Mouse (Mus musculus) MEL (cell line): ENCODE results near the gene Pou3f1. TPM values are rescaled to one million over a fixed set of nuclear protein-coding genes. Genes with fewer than 3 reads are reported as not detected.

ENCODE experiments used
- DNase-seq: peaks from one replicate; pipeline ENCODE4 v3.0.0; 2011; ENCODE audit warnings: low read depth, low spot score
- H3K27ac ChIP-seq: 2 replicates; pipeline ENCODE4 v1.5.1; 2012; ENCODE audit warnings: low read depth, mild to moderate bottlenecking, control low read depth, low read length, moderate library complexity; ENCODE audit not compliant: control insufficient read depth
- H3K27me3 ChIP-seq, 2 experiments: fragments of 150-350 bp in 1 of 2; sonication (generic) in 1 of 2; 2 replicates each; pipeline ENCODE4 v1.6.1; 2012; ENCODE audit warnings: low read length in 2 of 2, mild to moderate bottlenecking in 2 of 2, improper control_type of control experiment in 1 of 2, moderate library complexity in 1 of 2; ENCODE audit not compliant: insufficient read depth in 2 of 2, control insufficient read depth in 1 of 2
- H3K36me3 ChIP-seq, 2 experiments: 2 replicates each; pipeline ENCODE4 v1.6.1; 2012 to 2014; ENCODE audit warnings: low read length in 2 of 2, improper control_type of control experiment in 1 of 2, inconsistent platforms in 1 of 2, mild to moderate bottlenecking in 1 of 2; ENCODE audit not compliant: insufficient read depth in 2 of 2, control insufficient read depth in 1 of 2
- H3K4me1 ChIP-seq, 2 experiments: fragments of 150-350 bp in 1 of 2; sonication (generic) in 1 of 2; 2 replicates each; pipeline ENCODE4 v1.6.1; 2012; ENCODE audit warnings: low read length in 2 of 2, improper control_type of control experiment in 1 of 2, mild to moderate bottlenecking in 1 of 2; ENCODE audit not compliant: insufficient read depth in 2 of 2, control insufficient read depth in 1 of 2
- H3K4me3 ChIP-seq, 2 experiments: fragments of 150-350 bp in 1 of 2; sonication (generic) in 1 of 2; 2 replicates each; pipeline ENCODE4 v1.5.1; 2012; ENCODE audit warnings: low read depth in 2 of 2, low read length in 2 of 2, mild to moderate bottlenecking in 2 of 2, moderate library complexity in 2 of 2, control low read depth in 1 of 2, improper control_type of control experiment in 1 of 2; ENCODE audit not compliant: control insufficient read depth in 1 of 2, insufficient read depth in 1 of 2
- H3K79me2 ChIP-seq: 2 replicates; pipeline ENCODE4 v1.6.1; 2012; ENCODE audit warnings: mild to moderate bottlenecking, low read length, moderate library complexity; ENCODE audit not compliant: control insufficient read depth, poor library complexity, insufficient read depth
- H3K9ac ChIP-seq: 2 replicates; pipeline ENCODE4 v1.6.1; 2012; ENCODE audit warnings: low read depth, mild to moderate bottlenecking, control low read depth, low read length, moderate library complexity; ENCODE audit not compliant: control insufficient read depth, poor library complexity, severe bottlenecking
- H3K9me3 ChIP-seq: fragments of 150-350 bp; sonication (generic); replicated peaks from 2 replicates; pipeline ENCODE4 v1.6.1; 2012; ENCODE audit warnings: mild to moderate bottlenecking, low read length, improper control_type of control experiment, moderate library complexity; ENCODE audit not compliant: insufficient read depth
- CHD1 ChIP-seq: IDR thresholded peaks from 2 replicates; pipeline ENCODE4 v1.6.1; 2012; ENCODE audit warnings: low read depth, mild to moderate bottlenecking, inconsistent platforms, low read length, improper control_type of control experiment
- CTCF ChIP-seq, 3 experiments: IDR thresholded peaks in 2 of 3; conservative IDR thresholded peaks in 1 of 3; 2 replicates each; pipeline ENCODE4 v1.5.1; 2011 to 2012; ENCODE audit warnings: low read length in 3 of 3, low read depth in 2 of 3, mild to moderate bottlenecking in 2 of 3, improper control_type of control experiment in 1 of 3, inconsistent platforms in 1 of 3, mixed read lengths in 1 of 3, moderate library complexity in 1 of 3; ENCODE audit not compliant: control insufficient read depth in 1 of 3, insufficient read depth in 1 of 3, poor library complexity in 1 of 3, severe bottlenecking in 1 of 3
- E2F4 ChIP-seq: IDR thresholded peaks from 2 replicates; pipeline ENCODE4 v1.6.1; 2011; ENCODE audit warnings: low read depth, low read length, improper control_type of control experiment, borderline replicate concordance
- ETS1 ChIP-seq: IDR thresholded peaks from 2 replicates; pipeline ENCODE4 v1.6.1; 2012; ENCODE audit warnings: low read depth, mild to moderate bottlenecking, inconsistent platforms, low read length, improper control_type of control experiment, moderate library complexity
- GATA1 ChIP-seq: IDR thresholded peaks from 2 replicates; pipeline ENCODE4 v1.6.1; 2011; ENCODE audit warnings: low read depth, low read length, improper control_type of control experiment
- JUND ChIP-seq: IDR thresholded peaks from 2 replicates; pipeline ENCODE4 v1.6.1; 2011; ENCODE audit warnings: low read depth, mild to moderate bottlenecking, improper control_type of control experiment, low read length
- MXI1 ChIP-seq: IDR thresholded peaks from 2 replicates; pipeline ENCODE4 v1.6.1; 2011; ENCODE audit warnings: mild to moderate bottlenecking, low read depth, low read length, improper control_type of control experiment
- MYC ChIP-seq: IDR thresholded peaks from 2 replicates; pipeline ENCODE4 v1.6.1; 2011; ENCODE audit warnings: low read depth, mild to moderate bottlenecking, low read length, improper control_type of control experiment, moderate library complexity
- NELFE ChIP-seq: IDR thresholded peaks from 2 replicates; pipeline ENCODE4 v1.6.1; 2011; ENCODE audit warnings: low read depth, low read length, improper control_type of control experiment
- TCF12 ChIP-seq: IDR thresholded peaks from 2 replicates; pipeline ENCODE4 v1.6.1; 2014; ENCODE audit warnings: low read depth, mild to moderate bottlenecking, inconsistent platforms, low read length, improper control_type of control experiment, moderate library complexity
- USF2 ChIP-seq, 2 experiments: IDR thresholded peaks; 2 replicates each; pipeline ENCODE4 v1.6.1; 2011 to 2012; ENCODE audit warnings: improper control_type of control experiment in 2 of 2, low read length in 2 of 2, borderline replicate concordance in 1 of 2, inconsistent platforms in 1 of 2, low read depth in 1 of 2, mild to moderate bottlenecking in 1 of 2; ENCODE audit not compliant: insufficient read depth in 1 of 2
- polyA plus RNA-seq, 2 experiments: library from polyadenylated mRNA; stranded (reverse) in 1 of 2; unstranded in 1 of 2; fragments of >175 nt in 1 of 2; fragments of >200 nt in 1 of 2; gene quantifications; 2 replicates each; pipeline versions ENCODE4 v1.2.1 to v1.2.4; 2012; ENCODE audit warnings: low replicate concordance in 2 of 2, low read depth in 1 of 2; ENCODE audit not compliant: insufficient read length in 2 of 2, insufficient read depth in 1 of 2, missing spikeins in 1 of 2
- total RNA-seq: library from RNA; depleted of rRNA; stranded (reverse); fragments of 300-350 nt; gene quantifications from 2 replicates; pipeline ENCODE4 v1.2.3, GENCODE M21; 2012; rRNA removed

Gene Pou3f1
- total and polyA plus RNA-seq, 3 experiments = not detected

- TF ChIP-seq NELFE = peak; percentile 52; the same call in 1 of the 2 replicates
- no peak for TF ChIP-seq E2F4
- no peak for TF ChIP-seq GATA1
- peak; percentile 31; the same call in 1 of the 2 replicates for TF ChIP-seq MYC
- TF ChIP-seq MXI1 = peak; percentile 59; the same call in 1 of the 2 replicates
- TF ChIP-seq, all 39 proteins: peak for 14
Observed at GRCm38 (mm10) chr4:124708518-124709477, 52.2 kb downstream of the Pou3f1 start (continued).

GRCm38 (mm10) chr4:124709961-124710446 lies 53.4 kb downstream of the Pou3f1 start:
- Histone ChIP-seq H3K9me3 (no peaks in the 10 kb centered on the region), H3K27ac (peak overlapping the region; percentile 25; the same call in 1 of the 2 replicates), H3K36me3 (peaks cover 0 to 8% of the 10 kb centered on the region in 2 experiments; a peak in 2 of 4 replicates), H3K4me3 (no peak overlapping the region), H3K9ac (peak overlapping the region; percentile 0; the same call in 1 of the 2 replicates), H3K79me2 (peaks cover 4% of the 10 kb centered on the region), H3K27me3 (no peaks in the 10 kb centered on the region), H3K4me1 (peaks cover 0 to 17% of the 10 kb centered on the region in 2 experiments; a peak in 2 of 4 replicates)
- no peak for TF ChIP-seq USF2 (IDR thresholded peaks at IDR 0.05; ENCODE audit: borderline replicate concordance in 1 of 2, insufficient read depth in 1 of 2, low read depth in 1 of 2, low read length in 2 of 2)
- no peak for TF ChIP-seq ETS1
- TF ChIP-seq CHD1 = no peak
- no peak for TF ChIP-seq JUND
- TF ChIP-seq CTCF (IDR thresholded peaks at IDR 0.05 in 2 of 3, conservative IDR thresholded peaks at IDR 0.05 in 1 of 3; ENCODE audit: control insufficient read depth in 1 of 3, insufficient read depth in 1 of 3, low read depth in 2 of 3, low read length in 3 of 3, poor library complexity in 1 of 3, severe bottlenecking in 1 of 3) = no peak
- TF ChIP-seq GATA1 = no peak
- TF ChIP-seq TCF12 = no peak
- DNase-seq = no peak

Other genes starting within 250 kb of the Pou3f1 start
- not detected in 2 replicates for gene 3100002H09Rik, start 46.0 kb upstream of the Pou3f1 start, total RNA-seq
- not detected for gene 3100002H09Rik, start 46.0 kb upstream of the Pou3f1 start, polyA plus RNA-seq
- gene Utp11, start 36.8 kb downstream of the Pou3f1 start, total RNA-seq = 65.3 and 68.3 TPM in 2 replicates
- 10 to 100 TPM in 1 of 2 experiments, not detected in 1; 86.9 TPM for gene Utp11, start 36.8 kb downstream of the Pou3f1 start, polyA plus RNA-seq
- 5.6 TPM in 2 replicates for gene Fhl3, start 43.9 kb downstream of the Pou3f1 start, total RNA-seq
- gene Fhl3, start 43.9 kb downstream of the Pou3f1 start, polyA plus RNA-seq = 10 to 100 TPM in 1 of 2 experiments, not detected in 1; 13.8 TPM
- gene Sf3a3, start 58.0 kb downstream of the Pou3f1 start, total RNA-seq = 136 and 144 TPM in 2 replicates
- 100 to 1,000 TPM; 127 to 295 TPM for gene Sf3a3, start 58.0 kb downstream of the Pou3f1 start, polyA plus RNA-seq
- 27.7 and 28.6 TPM in 2 replicates for gene Inpp5b, start 85.0 kb downstream of the Pou3f1 start, total RNA-seq
- 10 to 100 TPM in 1 of 2 experiments, not detected in 1; 52.5 TPM for gene Inpp5b, start 85.0 kb downstream of the Pou3f1 start, polyA plus RNA-seq
- gene Mtf1, start 145.3 kb downstream of the Pou3f1 start, total RNA-seq = 15.5 and 17.8 TPM in 2 replicates
- 10 to 100 TPM; 28.9 to 37.8 TPM for gene Mtf1, start 145.3 kb downstream of the Pou3f1 start, polyA plus RNA-seq
- gene Yrdc, start 193.9 kb downstream of the Pou3f1 start, total RNA-seq = 90.0 and 107 TPM in 2 replicates
- 100 to 1,000 TPM in 1 of 2 experiments, not detected in 1; 105 TPM for gene Yrdc, start 193.9 kb downstream of the Pou3f1 start, polyA plus RNA-seq
- 40.6 and 43.4 TPM in 2 replicates for gene 1110065P20Rik, start 194.4 kb downstream of the Pou3f1 start, total RNA-seq
- gene 1110065P20Rik, start 194.4 kb downstream of the Pou3f1 start, polyA plus RNA-seq = 10 to 100 TPM in 1 of 2 experiments, not detected in 1; 50.9 TPM
- 0.08 TPM in 1 of 2 replicates, not detected in the other for gene Maneal, start 205.4 kb downstream of the Pou3f1 start, total RNA-seq
- not detected for gene Maneal, start 205.4 kb downstream of the Pou3f1 start, polyA plus RNA-seq
- gene Epha10, start 224.1 kb downstream of the Pou3f1 start, total RNA-seq = not detected in 2 replicates
- not detected for gene Epha10, start 224.1 kb downstream of the Pou3f1 start, polyA plus RNA-seq